Mouse (Mus musculus) frontal cortex, postnatal 14 days (tissue): ENCODE results near the gene Olfr282.
A peak's percentile ranks its signal among the peaks of the same experiment; 100 is the strongest.

ENCODE experiments used
- DNase-seq, 2 experiments: peaks; one replicate each; pipeline ENCODE4 v3.0.0; 2022; ENCODE audit warnings: low spot score in 2 of 2

Olfr282 gene

GRCm38 (mm10) chr15:98475382-98475781 is 44.4 kb downstream of the Olfr282 start:
- DNase-seq: peak in 1 of 2 experiments; percentile 9

- no peak for DNase-seq
Measured at GRCm38 (mm10) chr15:98476281-98476680, 45.3 kb downstream of the Olfr282 start.

- no peak for DNase-seq
Measured at GRCm38 (mm10) chr15:98479568-98480102, 48.6 kb downstream of the Olfr282 start.

- DNase-seq: no peak
Measured at GRCm38 (mm10) chr15:98482701-98483100, 51.7 kb downstream of the Olfr282 start, which contains the start of gene Lalba. Gene Lalba, minus strand, starts transcription at chr15:98482721.

- DNase-seq: no peak
Measured at GRCm38 (mm10) chr15:98483907-98484886, 53.2 kb downstream of the Olfr282 start.

GRCm38 (mm10) chr15:98486433-98487021 is 55.5 kb downstream of the Olfr282 start:
- no peak for DNase-seq
